Mouse (Mus musculus) liver, embryonic 14 days (tissue): ENCODE measurements around the gene Evx2. TPM values are rescaled to one million over a fixed set of nuclear protein-coding genes. Genes with fewer than 3 reads are reported as not detected.

Experiments
- polyA plus RNA-seq: library from polyadenylated mRNA; depleted of rRNA; stranded (reverse); fragments of >200 nt; gene quantifications from 2 replicates; pipeline ENCODE4 v1.2.3, GENCODE M21; 2012; rRNA removed

Evx2 gene
- polyA plus RNA-seq, result not detected in 2 replicates

GRCm38 (mm10) chr2:74659507-74660005 lies at the start of gene Evx2:
Gene Evx2 (minus strand): TSS chr2:74659557.

GRCm38 (mm10) chr2:74704393-74704998 lies 45.1 kb upstream of the Evx2 start, which contains the start of gene Hoxd8:
Gene Hoxd8 (plus strand): TSS chr2:74704615.

GRCm38 (mm10) chr2:74697567-74698121 lies 38.3 kb upstream of the Evx2 start, which contains the start of gene Hoxd9:
Gene Hoxd9 (plus strand): TSS chr2:74697727.

GRCm38 (mm10) chr2:74691022-74691951 lies 31.9 kb upstream of the Evx2 start, which contains the start of gene Hoxd10:
Gene Hoxd10 (plus strand): TSS chr2:74691924.

GRCm38 (mm10) chr2:74678891-74679595 lies 19.7 kb upstream of the Evx2 start, which contains the start of gene Hoxd11:
Gene Hoxd11 (plus strand): TSS chr2:74679557.

GRCm38 (mm10) chr2:74674881-74675665 lies 15.7 kb upstream of the Evx2 start, which contains the start of gene Hoxd12:
Gene Hoxd12 (plus strand): TSS chr2:74675013.

GRCm38 (mm10) chr2:74667842-74668357 lies 8.5 kb upstream of the Evx2 start, which contains the start of gene Hoxd13:
Gene Hoxd13 (plus strand): TSS chr2:74668310.

Other genes starting within 250 kb of the Evx2 start
- 7.9 and 9.6 TPM in 2 replicates for gene Lnpk, start 80.1 kb downstream of the Evx2 start, polyA plus RNA-seq
- not detected in 2 replicates for gene Hoxd13, start 8.8 kb upstream of the Evx2 start, polyA plus RNA-seq
- not detected in 2 replicates for gene Hoxd12, start 15.5 kb upstream of the Evx2 start, polyA plus RNA-seq
- not detected in 2 replicates for gene Hoxd11, start 20.0 kb upstream of the Evx2 start, polyA plus RNA-seq
- not detected in 2 replicates for gene Hoxd10, start 32.4 kb upstream of the Evx2 start, polyA plus RNA-seq
- not detected in 2 replicates for gene Hoxd9, start 38.2 kb upstream of the Evx2 start, polyA plus RNA-seq
- gene Hoxd8, start 45.1 kb upstream of the Evx2 start, polyA plus RNA-seq, result 0.05 and 0.12 TPM in 2 replicates
- gene Hoxd3, start 52.4 kb upstream of the Evx2 start, polyA plus RNA-seq, result 0.02 TPM in 1 of 2 replicates, not detected in the other
- gene Hoxd4, start 52.4 kb upstream of the Evx2 start, polyA plus RNA-seq, result 0.02 and 0.12 TPM in 2 replicates
- 0.01 and 0.07 TPM in 2 replicates for gene Gm28230, start 67.2 kb upstream of the Evx2 start, polyA plus RNA-seq
- gene Hoxd1, start 103.4 kb upstream of the Evx2 start, polyA plus RNA-seq, result 0.01 TPM in 1 of 2 replicates, not detected in the other
- gene Mtx2, start 166.2 kb upstream of the Evx2 start, polyA plus RNA-seq, result 24.6 and 27.3 TPM in 2 replicates